Mouse (Mus musculus) myocyte (in vitro differentiated cells): ENCODE measurements around the gene Ppp1r14b. TPM values are rescaled to one million over a fixed set of nuclear protein-coding genes. Genes with fewer than 3 reads are reported as not detected.
A peak's percentile ranks its signal among the peaks of the same experiment; 100 is the strongest.

Experiments
- H3K27me3 ChIP-seq: one replicate; pipeline ENCODE4 v1.6.1; 2011; ENCODE audit not compliant: control insufficient read depth, insufficient read depth, insufficient read length
- H3K36me3 ChIP-seq: one replicate; pipeline ENCODE4 v1.6.1; 2011; ENCODE audit not compliant: control insufficient read depth, insufficient read depth
- H3K4me2 ChIP-seq: one replicate; pipeline ENCODE4 v1.6.1; 2011; ENCODE audit warnings: low read depth, control low read depth
- H3K4me3 ChIP-seq: one replicate; pipeline ENCODE4 v1.5.1; 2011; ENCODE audit warnings: mild to moderate bottlenecking, control low read depth, moderate library complexity
- H3K79me2 ChIP-seq: one replicate; pipeline ENCODE4 v1.6.1; 2011; ENCODE audit not compliant: control insufficient read depth, insufficient read depth
- H3ac ChIP-seq: one replicate; pipeline ENCODE4 v1.6.1; 2011; ENCODE audit not compliant: control insufficient read depth, insufficient read length
- CEBPB ChIP-seq: IDR thresholded peaks from 2 replicates; pipeline ENCODE4 v1.6.1; 2011; ENCODE audit warnings: mild to moderate bottlenecking, moderate library complexity; ENCODE audit not compliant: poor library complexity, insufficient read depth, severe bottlenecking
- E2F4 ChIP-seq: IDR thresholded peaks from one replicate; pipeline ENCODE4 v1.6.1; 2011; ENCODE audit warnings: mild to moderate bottlenecking, control low read depth, moderate library complexity; ENCODE audit not compliant: insufficient read depth
- MAX ChIP-seq: IDR thresholded peaks from one replicate; pipeline ENCODE4 v1.6.1; 2011; ENCODE audit warnings: low read depth, mild to moderate bottlenecking, control low read depth
- MYOD1 ChIP-seq, 3 experiments: IDR thresholded peaks; one replicate each; pipeline ENCODE4 v1.6.1; 2011; ENCODE audit warnings: control low read depth in 2 of 3, low read depth in 2 of 3, mild to moderate bottlenecking in 2 of 3, moderate library complexity in 1 of 3; ENCODE audit not compliant: insufficient read length in 2 of 3, control insufficient read depth in 1 of 3
- MYOG ChIP-seq, 3 experiments: IDR thresholded peaks; one replicate each; pipeline ENCODE4 v1.6.1; 2011; ENCODE audit warnings: control low read depth in 2 of 3, low read depth in 2 of 3, mild to moderate bottlenecking in 2 of 3; ENCODE audit not compliant: insufficient read length in 2 of 3, control insufficient read depth in 1 of 3, insufficient read depth in 1 of 3
- POLR2A ChIP-seq: IDR thresholded peaks from one replicate; pipeline ENCODE4 v1.6.1; 2011; ENCODE audit warnings: low read depth, mild to moderate bottlenecking, control low read depth, moderate library complexity; ENCODE audit not compliant: insufficient read length
- POLR2AphosphoS2 ChIP-seq: IDR thresholded peaks from one replicate; pipeline ENCODE4 v1.6.1; 2011; ENCODE audit warnings: low read depth, control low read depth; ENCODE audit not compliant: insufficient read length
- REST ChIP-seq: IDR thresholded peaks from one replicate; pipeline ENCODE4 v1.6.1; 2011; ENCODE audit warnings: mild to moderate bottlenecking, control low read depth, moderate library complexity; ENCODE audit not compliant: insufficient read depth, insufficient read length
- SRF ChIP-seq: IDR thresholded peaks from one replicate; pipeline ENCODE4 v1.6.1; 2011; ENCODE audit warnings: low read depth; ENCODE audit not compliant: control insufficient read depth, insufficient read length
- TCF12 ChIP-seq: IDR thresholded peaks from one replicate; pipeline ENCODE4 v1.6.1; 2011; ENCODE audit warnings: mild to moderate bottlenecking, control low read depth; ENCODE audit not compliant: poor library complexity, insufficient read depth, severe bottlenecking
- TCF3 ChIP-seq: IDR thresholded peaks from one replicate; pipeline ENCODE4 v1.6.1; 2011; ENCODE audit warnings: low read depth, control low read depth; ENCODE audit not compliant: insufficient read length
- USF1 ChIP-seq: IDR thresholded peaks from one replicate; pipeline ENCODE4 v1.6.1; 2011; ENCODE audit warnings: low read depth, mild to moderate bottlenecking, control low read depth, moderate library complexity
- polyA plus RNA-seq: library from polyadenylated mRNA; unstranded; fragments of >200 nt; fragmentation: generic; extraction: Trizol; gene quantifications from one replicate; pipeline ENCODE4 v1.2.1, GENCODE M21; 2012; ENCODE audit warnings: missing spikeins

Ppp1r14b gene
- polyA plus RNA-seq, 1 experiment: 1,032 TPM

DNA sequence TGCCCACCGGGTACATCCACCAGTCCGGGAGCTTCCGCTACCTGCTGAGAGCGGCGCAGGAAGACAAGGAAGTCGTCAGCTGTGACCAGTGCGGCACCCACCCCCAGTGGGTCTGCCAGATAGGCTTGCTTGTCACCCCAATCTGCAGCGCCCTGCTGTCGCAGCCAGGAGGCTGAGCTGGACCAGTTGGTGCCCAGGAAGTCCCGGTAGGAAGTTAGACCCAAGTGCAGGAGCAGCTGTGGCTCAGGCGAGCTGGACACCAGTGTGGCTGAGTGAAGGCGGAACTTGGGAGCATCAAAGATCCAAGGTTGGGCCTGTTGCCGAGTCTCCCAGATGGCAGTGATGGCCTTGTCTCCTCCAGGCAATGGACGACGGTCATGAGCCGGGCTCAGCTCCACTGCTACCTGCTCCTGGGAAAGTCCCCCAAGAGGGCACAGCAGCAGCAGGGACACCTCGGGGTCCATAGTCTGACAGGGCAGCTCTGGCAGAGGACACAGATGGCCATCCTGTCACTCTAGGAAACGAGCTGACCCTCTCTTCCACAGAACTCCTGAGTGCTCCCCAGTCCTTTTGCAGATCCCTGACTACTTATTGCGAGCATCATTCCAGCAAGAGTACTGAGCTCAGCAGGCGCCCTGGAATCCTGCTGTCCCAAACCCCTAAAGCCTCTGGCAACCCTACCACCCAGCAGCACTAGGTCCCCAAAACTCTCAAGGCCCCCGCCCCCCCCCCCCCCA is 20.7 kb downstream of the Ppp1r14b start:
- H3K79me2 ChIP-seq: no peaks in the 10 kb centered on the region
- TF ChIP-seq MYOD1 (IDR thresholded peaks at IDR 0.05; ENCODE audit: control insufficient read depth in 1 of 3, insufficient read length in 2 of 3, low read depth in 2 of 3) (no peak), MYOG (IDR thresholded peaks at IDR 0.05; ENCODE audit: control insufficient read depth in 1 of 3, insufficient read depth in 1 of 3, insufficient read length in 2 of 3, low read depth in 2 of 3) (peak in 2 of 3 experiments; percentile 35 to 59)
- no peaks in the 10 kb centered on the region for H3K36me3 ChIP-seq
- peak overlapping the region; percentile 97 for H3K4me2 ChIP-seq
- peak overlapping the region; percentile 3 for H3ac ChIP-seq
- no peaks in the 10 kb centered on the region for H3K27me3 ChIP-seq
- peak overlapping the region; percentile 42 for H3K4me3 ChIP-seq

DNA sequence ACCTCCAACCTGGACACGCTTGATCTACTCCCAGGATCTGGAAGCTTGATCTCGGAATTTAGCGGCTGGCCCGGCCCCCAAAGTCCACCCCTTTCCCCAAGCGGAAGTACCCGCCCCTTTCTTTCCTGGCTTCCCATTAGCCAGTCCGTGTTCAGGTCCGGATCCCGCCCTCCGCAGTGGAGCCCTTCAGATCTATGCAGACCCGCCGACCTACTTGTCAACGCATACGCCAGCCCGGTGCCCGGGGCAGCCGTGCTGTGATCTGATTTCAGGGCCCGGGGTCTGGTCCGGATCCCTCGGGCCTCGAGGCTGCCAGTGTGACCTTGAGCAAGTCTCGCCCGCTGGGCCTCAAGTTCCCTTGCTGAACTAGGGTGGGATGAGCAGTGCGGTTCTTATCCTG is 21.2 kb downstream of the Ppp1r14b start, which contains the start of the genes Nudt22 and Trpt1:
Gene Nudt22, minus strand, starts transcription at position 112 of the 400 bp plus-strand sequence.
Gene Trpt1, plus strand, starts transcription at position 126 of the 400 bp plus-strand sequence.
- Histone ChIP-seq H3K36me3 (no peaks in the 10 kb centered on the region), H3K4me2 (peak within 1 kb of the TSS; percentile 97), H3ac (peak within 1 kb of the TSS; percentile 3), H3K79me2 (no peaks in the 10 kb centered on the region), H3K27me3 (no peaks in the 10 kb centered on the region), H3K4me3 (peak within 1 kb of the TSS; percentile 42)
- TF ChIP-seq POLR2AphosphoS2 (peak; percentile 50), CEBPB (no peak), POLR2A (peak; percentile 75)

DNA sequence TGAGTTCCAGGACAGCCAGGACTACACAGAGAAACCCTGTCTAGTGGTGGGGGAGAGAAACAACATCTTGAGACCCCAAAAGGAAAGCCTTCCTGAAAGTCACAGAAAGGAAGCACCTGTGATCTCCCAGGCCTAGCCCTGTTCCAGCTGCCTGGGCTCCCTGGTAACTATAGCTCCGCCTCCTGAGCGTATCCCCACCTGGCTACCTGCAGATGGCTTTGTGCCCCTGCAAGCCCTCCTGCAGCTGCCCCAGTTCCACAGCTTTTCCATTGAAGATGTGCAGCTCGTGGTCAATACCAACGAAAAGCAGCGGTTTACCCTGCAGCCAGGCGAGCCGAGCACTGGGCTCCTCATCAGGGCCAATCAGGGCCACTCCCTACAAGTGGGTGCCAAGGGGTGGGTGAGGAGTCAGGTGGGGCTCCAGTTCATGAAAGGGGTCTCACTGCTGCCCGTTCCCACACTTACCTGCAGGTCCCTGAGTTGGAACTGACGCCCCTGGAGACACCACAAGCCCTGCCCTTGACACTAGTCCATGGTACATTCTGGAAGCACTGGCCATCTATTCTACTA is 23.0 kb downstream of the Ppp1r14b start:
- no peak overlapping the region for H3K4me2 ChIP-seq
- no peak overlapping the region for H3K4me3 ChIP-seq
- H3ac ChIP-seq: no peak overlapping the region
- TF ChIP-seq REST (no peak), MYOG (IDR thresholded peaks at IDR 0.05; ENCODE audit: control insufficient read depth in 1 of 3, insufficient read depth in 1 of 3, insufficient read length in 2 of 3, low read depth in 2 of 3) (no peak), CEBPB (no peak), MYOD1 (IDR thresholded peaks at IDR 0.05; ENCODE audit: control insufficient read depth in 1 of 3, insufficient read length in 2 of 3, low read depth in 2 of 3) (no peak), SRF (no peak), TCF3 (no peak), TCF12 (no peak), E2F4 (no peak), POLR2AphosphoS2 (no peak), MAX (no peak), USF1 (no peak), POLR2A (no peak)
- H3K36me3 ChIP-seq: no peaks in the 10 kb centered on the region
- H3K27me3 ChIP-seq: no peaks in the 10 kb centered on the region
- no peaks in the 10 kb centered on the region for H3K79me2 ChIP-seq

DNA sequence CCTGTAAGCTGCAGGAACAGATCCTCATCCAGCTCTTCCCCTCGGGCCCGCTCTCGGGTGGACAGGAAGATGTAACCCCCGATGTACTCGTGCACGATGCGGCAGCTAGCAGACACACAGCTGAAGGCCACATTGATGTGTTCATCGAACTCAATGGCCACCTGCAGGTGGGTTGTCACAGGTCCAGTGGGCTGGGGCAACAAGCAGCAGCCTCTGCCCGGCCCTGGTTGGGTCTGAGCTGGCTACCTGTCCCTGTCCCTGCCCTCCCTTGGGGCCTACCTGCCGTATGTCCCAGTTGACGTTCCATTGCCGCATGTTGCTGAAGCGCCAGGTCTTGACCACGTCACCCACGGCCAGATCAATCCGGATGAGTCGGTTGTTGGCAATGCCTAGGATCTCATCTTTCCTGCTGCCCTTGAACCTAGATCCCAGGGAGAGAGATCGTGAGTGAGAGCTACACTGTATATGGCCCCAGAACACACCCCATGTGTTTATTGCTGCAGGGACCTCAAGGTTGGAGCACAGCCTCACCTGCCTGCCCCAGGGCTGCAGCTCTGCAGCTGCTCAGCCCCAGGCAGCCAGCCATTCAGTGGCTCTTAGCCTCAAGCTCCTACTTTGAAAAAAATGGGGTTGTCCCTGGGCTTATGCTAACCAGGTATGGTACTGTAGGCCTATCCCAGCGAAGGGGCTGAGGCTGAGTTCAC is 24.7 kb downstream of the Ppp1r14b start:
- Histone ChIP-seq H3K36me3 (no peaks in the 10 kb centered on the region), H3K4me2 (no peak overlapping the region), H3K4me3 (no peak overlapping the region), H3K79me2 (no peaks in the 10 kb centered on the region), H3ac (no peak overlapping the region), H3K27me3 (no peaks in the 10 kb centered on the region)
- no peak for TF ChIP-seq CEBPB
- TF ChIP-seq POLR2A: no peak
- TF ChIP-seq MYOD1 (IDR thresholded peaks at IDR 0.05; ENCODE audit: control insufficient read depth in 1 of 3, insufficient read length in 2 of 3, low read depth in 2 of 3): no peak
- TF ChIP-seq TCF3: no peak
- TF ChIP-seq POLR2AphosphoS2: no peak
- TF ChIP-seq MYOG (IDR thresholded peaks at IDR 0.05; ENCODE audit: control insufficient read depth in 1 of 3, insufficient read depth in 1 of 3, insufficient read length in 2 of 3, low read depth in 2 of 3): no peak
- TF ChIP-seq E2F4: no peak

DNA sequence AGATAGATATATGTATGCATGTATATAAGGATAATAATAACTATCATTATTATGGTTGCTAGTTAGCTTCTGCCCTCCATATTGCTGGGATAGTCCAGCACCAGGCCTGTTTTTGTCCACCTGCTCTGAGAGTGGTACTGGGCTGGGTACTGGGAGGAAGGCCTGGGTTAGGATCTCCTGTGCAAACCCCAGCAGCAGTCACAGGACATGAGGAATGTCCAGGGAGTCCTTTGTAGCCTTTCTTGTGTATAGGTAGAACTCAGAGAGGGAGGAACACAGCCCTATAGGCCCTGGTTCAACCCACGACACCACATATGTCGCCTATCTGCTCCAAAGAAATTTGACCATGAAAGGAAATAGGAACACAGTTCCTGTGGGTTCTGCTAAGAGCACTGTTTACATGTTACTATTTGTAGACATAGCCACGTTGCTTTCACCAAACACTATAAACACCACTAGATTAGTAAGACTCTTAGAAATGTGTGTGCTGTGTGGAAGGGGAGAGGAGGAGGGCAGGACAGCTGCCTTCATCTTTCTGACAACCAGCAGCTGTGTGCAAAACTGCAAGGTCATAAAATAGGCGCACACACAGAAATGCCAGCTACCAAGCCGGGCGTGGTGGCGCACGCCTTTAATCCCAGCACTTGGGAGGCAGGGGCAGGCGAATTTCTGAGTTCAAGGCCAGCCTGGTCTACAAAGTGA is 32.3 kb downstream of the Ppp1r14b start:
- peak; percentile 81 to 93 (median 91) for TF ChIP-seq MYOD1 (IDR thresholded peaks at IDR 0.05; ENCODE audit: control insufficient read depth in 1 of 3, insufficient read length in 2 of 3, low read depth in 2 of 3)
- no peak for TF ChIP-seq CEBPB
- no peak for TF ChIP-seq MAX
- TF ChIP-seq POLR2A: no peak
- TF ChIP-seq TCF12: peak; percentile 80
- no peak for TF ChIP-seq SRF
- TF ChIP-seq USF1: no peak
- TF ChIP-seq MYOG (IDR thresholded peaks at IDR 0.05; ENCODE audit: control insufficient read depth in 1 of 3, insufficient read depth in 1 of 3, insufficient read length in 2 of 3, low read depth in 2 of 3): peak; percentile 25 to 89 (median 81)
- peak; percentile 72 for TF ChIP-seq TCF3
- no peak for TF ChIP-seq POLR2AphosphoS2
- no peak for TF ChIP-seq E2F4
- TF ChIP-seq REST: no peak
- Histone ChIP-seq H3K4me2 (peak overlapping the region; percentile 13), H3K36me3 (no peaks in the 10 kb centered on the region), H3K79me2 (no peaks in the 10 kb centered on the region), H3K4me3 (no peak overlapping the region), H3ac (no peak overlapping the region), H3K27me3 (no peaks in the 10 kb centered on the region)
